Mouse (Mus musculus) cortical plate, adult 2 months (tissue): ENCODE data around the gene Tenm2.

ENCODE experiments used
- CTCF ChIP-seq: fragments of 200-500 bp; IDR thresholded peaks from 2 replicates; pipeline ENCODE4 v1.5.1; 2011; ENCODE audit warnings: mild to moderate bottlenecking, control low read depth, low read length; ENCODE audit not compliant: insufficient read depth; ENCODE audit errors: extremely low read depth
- POLR2A ChIP-seq: fragments of 200-500 bp; IDR thresholded peaks from 2 replicates; pipeline ENCODE4 v1.6.1; 2011; ENCODE audit warnings: mild to moderate bottlenecking, low read length, control low read depth; ENCODE audit not compliant: insufficient read depth; ENCODE audit errors: extremely low read depth

DNA sequence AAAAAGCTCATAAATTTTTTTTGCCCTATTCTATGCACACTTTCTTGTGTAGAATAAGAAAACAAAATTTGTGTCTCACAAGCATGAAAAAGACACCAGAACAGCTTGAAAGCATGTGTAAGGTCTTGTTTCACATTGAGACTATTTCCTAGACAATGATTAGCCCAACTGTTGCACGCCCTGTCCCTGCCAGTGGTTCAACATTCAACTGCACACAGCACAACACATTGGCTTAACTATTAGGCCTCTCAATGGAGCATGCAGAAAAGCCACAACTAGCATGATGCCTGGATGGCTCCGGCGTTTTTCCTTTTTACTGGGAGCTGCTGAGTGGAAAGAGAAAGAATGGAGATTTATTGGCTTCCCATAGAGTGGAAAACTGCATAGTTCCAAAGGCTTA, 170.3 kb downstream of the Tenm2 start:
- no peak for TF ChIP-seq CTCF
- no peak for TF ChIP-seq POLR2A
